Comparison of ENCODE assay signal across 23 mouse cellular contexts in genomic region chr5:8990526-8990925, GRCm38 (mm10). TPM values are rescaled to one million over a fixed set of nuclear protein-coding genes. Genes with fewer than 3 reads are reported as not detected.
A peak's percentile ranks its signal among the peaks of the same experiment; 100 is the strongest.
DNase-seq lines count a peak whose midpoint lies in the region; ATAC-seq and TF ChIP-seq lines count a peak whose summit lies in the region.
"Had no signal": no experiment of that assay in that cellular context is flagged by ENCODE, and none has a peak within 500 bp of the region (broad histone marks: within the 10 kb centered on the region; RNA-seq: fewer than 3 reads in every experiment).

No protein-coding gene starts in this region.

- 41% methylated on average over 13 of the region's 13 CpGs for WGBS in liver, adult 2 months
- WGBS in forebrain, postnatal 0 days, result 88% methylated on average over 13 of the region's 13 CpGs

- no peaks in the 10 kb centered on the region for H3K9me3 ChIP-seq in forebrain, postnatal 0 days (ENCODE audit: low read length)
- H3K9me3 ChIP-seq: embryonic facial prominence, embryonic 13.5 days; embryonic facial prominence, embryonic 15.5 days; forebrain, embryonic 10.5 days; forebrain, embryonic 12.5 days had no signal

- peak overlapping the region; percentile 22 for H3K27ac ChIP-seq in liver, adult 2 months (replicated peaks; ENCODE audit: insufficient read depth, low read depth, low read length)
- no peak overlapping the region for H3K27ac ChIP-seq in forebrain, postnatal 0 days (ENCODE audit: low read depth, low read length)
- H3K27ac ChIP-seq: embryonic facial prominence, embryonic 13.5 days; embryonic facial prominence, embryonic 15.5 days; forebrain, embryonic 10.5 days; forebrain, embryonic 12.5 days had no signal

- no peak for TF ChIP-seq POLR2A in liver, adult 2 months (IDR thresholded peaks at IDR 0.05; ENCODE audit: extremely low read depth, insufficient read depth, low read length)

- TF ChIP-seq CTCF in liver, adult 2 months (IDR thresholded peaks at IDR 0.05; ENCODE audit: low read depth, low read length), result peak; percentile 40
- no peak for TF ChIP-seq CTCF in forebrain, postnatal 0 days (IDR thresholded peaks at IDR 0.05; ENCODE audit: low read depth)

- DNase-seq in liver, adult 2 months (ENCODE audit: extremely low read depth, low read depth, low spot score), result peak; percentile 64
- DNase-seq in liver (no peak), ES-CJ7 (ENCODE audit: low read depth, low spot score) (peak; percentile 77), ZHBTc4 (ENCODE audit: low read depth, low spot score) (peak; percentile 56)
- no peak for DNase-seq in cerebellum, adult 18-20 months
- DNase-seq in frontal cortex, postnatal 36 days (ENCODE audit: low spot score in 2 of 2), result no peak
- DNase-seq in forebrain, postnatal 0 days, result no peak
- DNase-seq: adrenal gland, adult 2 months; adrenal gland, postnatal 10 days; adrenal gland, postnatal 25 days; cerebellum, adult 11 months; cerebellum, adult 8-10 months; cerebellum, adult 9-11 months; cerebellum, postnatal 14 days; cerebellum, postnatal 36 days; embryo, embryonic 11 days had no signal

- ATAC-seq in forebrain, postnatal 0 days, result no peak
- ATAC-seq: forebrain, embryonic 14.5 days; forebrain, embryonic 16.5 days had no signal

- peaks cover 28% of the 10 kb centered on the region for H3K4me1 ChIP-seq in liver, adult 2 months (ENCODE audit: control insufficient read depth, insufficient read depth, low read length)
- H3K4me1 ChIP-seq in forebrain, postnatal 0 days (ENCODE audit: insufficient read depth), result no peaks in the 10 kb centered on the region
- H3K4me1 ChIP-seq: embryonic facial prominence, embryonic 15.5 days; forebrain, embryonic 12.5 days had no signal

- H3K4me2 ChIP-seq in forebrain, postnatal 0 days (ENCODE audit: low read depth), result no peak overlapping the region
- H3K4me2 ChIP-seq: embryonic facial prominence, embryonic 13.5 days; embryonic facial prominence, embryonic 15.5 days; forebrain, embryonic 12.5 days had no signal

- H3K36me3 ChIP-seq in liver, adult 2 months (ENCODE audit: control insufficient read depth, insufficient read depth, low read length), result peaks cover 60% of the 10 kb centered on the region
- H3K36me3 ChIP-seq in forebrain, postnatal 0 days (ENCODE audit: insufficient read depth), result peaks cover 3% of the 10 kb centered on the region; the same call in 1 of the 2 replicates

- no peaks in the 10 kb centered on the region for H3K27me3 ChIP-seq in liver, adult 2 months (ENCODE audit: control insufficient read depth, insufficient read depth, low read length)
- no peaks in the 10 kb centered on the region for H3K27me3 ChIP-seq in forebrain, postnatal 0 days (ENCODE audit: insufficient read depth, low read length)
- H3K27me3 ChIP-seq: embryonic facial prominence, embryonic 13.5 days; embryonic facial prominence, embryonic 15.5 days; forebrain, embryonic 12.5 days had no signal

- no peak overlapping the region for H3K4me3 ChIP-seq in liver, adult 2 months (ENCODE audit: insufficient read depth, low read depth, low read length)
- no peak overlapping the region for H3K4me3 ChIP-seq in forebrain, postnatal 0 days (ENCODE audit: low read depth, low read length)
- H3K4me3 ChIP-seq: embryonic facial prominence, embryonic 13.5 days; embryonic facial prominence, embryonic 15.5 days; erythroblast, embryonic 14.5 days; forebrain, embryonic 10.5 days; forebrain, embryonic 12.5 days had no signal

- no peak overlapping the region for H3K9ac ChIP-seq in liver, adult 2 months (ENCODE audit: low read depth, low read length)
- no peak overlapping the region for H3K9ac ChIP-seq in forebrain, postnatal 0 days
- H3K9ac ChIP-seq: embryonic facial prominence, embryonic 13.5 days; embryonic facial prominence, embryonic 15.5 days; forebrain, embryonic 12.5 days had no signal

- peaks cover 19% of the 10 kb centered on the region; the same call in 1 of the 2 replicates for H3K79me2 ChIP-seq in liver, adult 2 months (ENCODE audit: control insufficient read depth, insufficient read depth, low read length)

RNA-seq across cellular contexts. Expression of gene Crot, which starts 6.6 kb away (rescaled TPM):
- 480 and 523 TPM in 2 replicates for total RNA-seq in liver, adult 2 months (2014; rRNA removed)
- 152 and 154 TPM in 2 replicates for polyA plus RNA-seq in liver, adult 2 months (2012; rRNA removed)
- 21.5 and 23.4 TPM in 2 replicates for total RNA-seq in forebrain, postnatal 0 days (2014; rRNA removed)
- 20.0 and 20.2 TPM in 2 replicates for polyA plus RNA-seq in forebrain, postnatal 0 days (2015; fragmentation: Nextera tagmentation; extraction: Ambion mirVana)

Comparison
In these comparisons a context has a peak if more than half of its experiments do, and no peak if none do; other contexts are left out.
1. DNase-seq: peak in liver, adult 2 months (single experiment), ES-CJ7 (single experiment) and ZHBTc4 (single experiment); none in liver (single experiment), cerebellum, adult 18-20 months (0 of 2), frontal cortex, postnatal 36 days (0 of 2) and forebrain, postnatal 0 days (single experiment).
2. RNA of gene Crot, which starts 6.6 kb away (total RNA-seq): 480 to 523 TPM in liver, adult 2 months; 21.5 to 23.4 TPM in forebrain, postnatal 0 days; every median in the first group is over 10 times any median in the second.